Mouse (Mus musculus) lung, embryonic 15.5 days (tissue): Measurements from ENCODE around the gene Tmem210. TPM values are rescaled to one million over a fixed set of nuclear protein-coding genes. Genes with fewer than 3 reads are reported as not detected.
A peak's percentile ranks its signal among the peaks of the same experiment; 100 is the strongest.

Source experiments
- ATAC-seq: fragments of 200-750 bp; cut with Nextera tagmentation; 2 replicates; pipeline ENCODE4 v1.8.0; 2017; ENCODE audit warnings: moderate number of reproducible peaks, borderline replicate concordance; ENCODE audit not compliant: low FRiP score, low TSS enrichment; ENCODE audit errors: extremely low read depth
- H3K27ac ChIP-seq: fragments of 300-500 bp; sonication (generic); 2 replicates; pipeline ENCODE4 v1.5.1; 2015; ENCODE audit warnings: moderate library complexity, mild to moderate bottlenecking, inconsistent platforms
- H3K27me3 ChIP-seq: fragments of 300-500 bp; sonication (generic); 2 replicates; pipeline ENCODE4 v1.6.1; 2015; ENCODE audit warnings: inconsistent platforms
- H3K36me3 ChIP-seq: fragments of 300-500 bp; sonication (generic); 2 replicates; pipeline ENCODE4 v1.6.1; 2015; ENCODE audit warnings: inconsistent platforms
- H3K4me1 ChIP-seq: fragments of 300-500 bp; sonication (generic); 2 replicates; pipeline ENCODE4 v1.6.1; 2015; ENCODE audit warnings: inconsistent platforms
- H3K4me2 ChIP-seq: fragments of 300-500 bp; sonication (generic); 2 replicates; pipeline ENCODE4 v1.6.1; 2015; ENCODE audit warnings: inconsistent platforms, mild to moderate bottlenecking, moderate library complexity
- H3K4me3 ChIP-seq: fragments of 300-500 bp; sonication (generic); 2 replicates; pipeline ENCODE4 v1.5.1; 2015; ENCODE audit warnings: mild to moderate bottlenecking, inconsistent platforms
- H3K9ac ChIP-seq: fragments of 300-500 bp; sonication (generic); 2 replicates; pipeline ENCODE4 v1.6.1; 2015; ENCODE audit warnings: inconsistent platforms
- H3K9me3 ChIP-seq: fragments of 300-500 bp; sonication (generic); 2 replicates; pipeline ENCODE4 v1.6.1; 2016; ENCODE audit warnings: inconsistent platforms
- WGBS: fragments of 180-500 bp; shearing (Covaris S2); methylation state at CpG from one replicate; pipeline ENCODE4 v1.1.7; 2015; 5-methylcytosine and 5-hydroxymethylcytosine counted together
- polyA plus RNA-seq: library from polyadenylated mRNA; unstranded; fragments of >200 nt; fragmentation: Nextera tagmentation; extraction: Ambion mirVana; gene quantifications from 2 replicates; pipeline ENCODE4 v1.2.1, GENCODE M21; 2015

The Tmem210 gene
- polyA plus RNA-seq, 1 experiment from 2014 or later = not detected

DNA sequence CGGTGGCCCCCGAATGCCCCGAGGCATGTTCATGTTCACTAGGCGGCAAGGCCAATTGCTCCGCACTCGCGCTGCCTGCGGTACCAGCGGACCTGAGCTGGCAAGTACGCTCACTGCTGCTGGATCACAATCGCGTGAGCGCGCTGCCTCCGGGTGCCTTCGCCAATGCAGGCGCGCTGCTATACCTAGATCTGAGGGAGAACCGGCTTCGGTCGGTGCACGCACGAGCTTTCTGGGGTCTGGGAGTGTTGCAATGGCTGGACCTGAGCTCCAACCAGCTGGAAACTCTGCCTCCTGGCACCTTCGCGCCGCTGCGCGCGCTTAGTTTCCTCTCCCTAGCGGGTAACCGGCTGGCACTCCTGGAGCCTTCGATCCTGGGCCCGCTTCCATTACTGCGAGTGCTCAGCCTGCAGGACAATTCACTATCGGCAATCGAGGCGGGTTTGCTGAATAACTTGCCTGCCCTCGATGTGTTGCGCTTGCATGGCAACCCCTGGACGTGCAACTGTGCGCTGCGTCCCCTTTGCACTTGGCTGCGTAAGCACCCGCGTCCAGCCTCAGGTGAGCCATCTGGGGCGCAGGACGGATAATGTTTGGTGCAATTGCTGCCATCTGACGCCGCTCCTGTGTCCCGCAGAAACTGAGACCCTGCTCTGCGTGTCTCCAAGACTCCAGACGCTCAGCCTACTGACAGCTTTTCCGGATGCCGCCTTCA lies 2.3 kb downstream of the Tmem210 start:
- 2% methylated on average over 54 of the region's 54 CpGs for WGBS
- Histone ChIP-seq H3K27me3 (peaks cover 66% of the 10 kb centered on the region), H3K36me3 (peaks cover 5% of the 10 kb centered on the region), H3K9me3 (no peaks in the 10 kb centered on the region), H3K27ac (no peak overlapping the region), H3K4me3 (peak overlapping the region; percentile 35), H3K4me1 (peaks cover 52% of the 10 kb centered on the region), H3K9ac (no peak overlapping the region), H3K4me2 (peak overlapping the region; percentile 38)
- ATAC-seq = no peak

DNA sequence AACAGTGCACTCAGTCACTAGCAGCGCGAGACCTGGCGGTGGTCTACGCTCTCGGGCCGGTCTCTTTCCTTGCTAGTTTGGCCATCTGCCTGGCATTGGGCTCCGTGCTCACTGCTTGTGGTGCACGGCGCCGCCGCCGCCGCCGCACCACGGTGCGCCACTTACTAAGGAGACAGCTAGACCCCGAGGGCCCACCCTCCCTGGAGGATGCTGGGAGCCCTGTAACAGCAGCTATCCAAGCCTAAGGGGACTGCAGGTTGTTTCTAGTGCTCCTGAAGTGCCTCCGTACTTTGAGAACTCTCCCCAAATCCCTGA lies 2.8 kb downstream of the Tmem210 start:
- Histone ChIP-seq H3K9me3 (no peaks in the 10 kb centered on the region), H3K36me3 (peaks cover 3% of the 10 kb centered on the region; the same call in 1 of the 2 replicates), H3K4me1 (peaks cover 50% of the 10 kb centered on the region), H3K9ac (no peak overlapping the region), H3K4me3 (peak overlapping the region; percentile 35; the same call in 1 of the 2 replicates), H3K27me3 (peaks cover 71% of the 10 kb centered on the region), H3K4me2 (peak overlapping the region; percentile 38), H3K27ac (no peak overlapping the region)
- ATAC-seq = no peak
- 4% methylated on average over 18 of the region's 18 CpGs for WGBS

DNA sequence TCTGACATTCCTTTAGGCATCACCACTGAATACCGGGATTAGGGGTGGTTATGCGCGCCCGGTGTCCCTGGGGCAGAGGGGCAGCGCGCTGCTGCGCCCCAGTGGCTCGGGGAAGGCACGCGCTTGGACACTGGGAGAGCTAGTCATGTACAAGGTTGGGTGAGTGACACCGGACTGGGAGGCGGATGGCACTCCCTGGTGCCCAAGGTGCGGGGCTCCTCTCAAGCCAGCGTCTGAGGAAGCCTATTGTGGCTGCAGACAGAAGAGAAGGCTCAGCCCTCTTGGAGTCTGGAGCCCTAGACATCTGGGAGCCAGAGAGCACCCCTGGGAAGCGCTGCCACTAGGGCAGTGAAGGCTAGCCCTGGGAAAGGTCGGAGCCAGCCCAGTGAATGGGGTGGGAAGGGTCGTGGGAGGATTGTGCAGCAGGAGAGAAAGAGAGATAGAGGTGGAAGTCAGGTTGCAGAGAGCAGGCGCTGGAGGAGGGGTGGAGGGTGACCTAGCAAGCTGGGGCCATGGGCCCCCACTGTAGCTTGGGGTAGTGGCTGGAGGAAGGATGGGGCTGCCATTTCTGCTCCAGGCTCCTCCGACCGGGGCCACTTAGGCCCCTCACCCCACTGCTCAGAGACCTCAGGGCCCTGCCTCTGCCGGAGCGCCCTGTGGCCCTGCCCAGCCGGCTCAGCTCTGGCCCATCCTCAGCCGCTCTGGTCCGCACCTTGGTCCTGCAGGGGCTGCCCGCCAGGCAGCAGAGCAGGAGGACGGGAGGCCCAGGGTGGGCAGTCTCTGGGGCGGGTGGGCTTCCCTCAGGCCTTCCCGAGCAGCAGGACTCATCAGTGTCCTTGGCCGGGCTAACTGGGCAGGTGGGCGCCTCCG lies 3.5 kb downstream of the Tmem210 start:
- peaks cover 44% of the 10 kb centered on the region for H3K4me1 ChIP-seq
- 7% methylated on average over 32 of the region's 32 CpGs for WGBS

DNA sequence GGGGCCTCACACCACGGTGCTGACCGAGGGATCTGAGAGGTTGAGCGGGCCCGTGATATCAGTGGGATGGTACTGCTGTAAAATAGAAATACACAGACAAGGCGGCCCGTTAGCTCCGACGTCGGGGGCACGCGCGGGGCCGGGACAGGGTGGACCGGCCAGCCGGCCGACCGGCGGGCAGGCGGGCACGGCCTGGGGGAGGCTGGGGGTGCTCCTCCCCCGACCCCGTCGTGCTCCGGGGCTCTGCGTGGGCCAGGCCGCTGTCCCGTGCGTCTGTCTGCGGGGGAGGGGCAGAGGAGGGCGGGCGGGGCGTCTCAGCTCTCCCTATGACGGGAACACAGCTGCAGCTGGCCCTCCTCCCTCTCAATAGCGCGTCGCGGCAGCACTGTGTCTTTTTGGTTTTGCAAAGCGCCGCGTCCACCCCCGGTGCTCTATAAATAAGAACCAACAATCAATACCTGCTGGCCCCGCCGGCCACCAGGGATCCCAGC lies 4.2 kb downstream of the Tmem210 start:
- H3K9ac ChIP-seq = no peak overlapping the region
- ATAC-seq = peak; percentile 15; the same call in 1 of the 2 replicates
- 4% methylated on average over 40 of the region's 43 CpGs for whole genome bisulfite sequencing
- peaks cover 82% of the 10 kb centered on the region for H3K27me3 ChIP-seq
- peak overlapping the region; percentile 35 for H3K4me3 ChIP-seq
- peak overlapping the region; percentile 61 for H3K4me2 ChIP-seq
- no peaks in the 10 kb centered on the region for H3K9me3 ChIP-seq
- H3K36me3 ChIP-seq = no peaks in the 10 kb centered on the region
- H3K27ac ChIP-seq = no peak overlapping the region
- peaks cover 37% of the 10 kb centered on the region for H3K4me1 ChIP-seq

More for the DNA sequence above, 3.5 kb downstream of the Tmem210 start:
- no peak for ATAC-seq
- peaks cover 77% of the 10 kb centered on the region for H3K27me3 ChIP-seq
- H3K9ac ChIP-seq = no peak overlapping the region; the same call in 1 of the 2 replicates
- H3K9me3 ChIP-seq = no peaks in the 10 kb centered on the region
- peak overlapping the region; percentile 35; the same call in 1 of the 2 replicates for H3K4me3 ChIP-seq
- no peaks in the 10 kb centered on the region for H3K36me3 ChIP-seq
- no peak overlapping the region for H3K27ac ChIP-seq
- H3K4me2 ChIP-seq = peak overlapping the region; percentile 61

DNA sequence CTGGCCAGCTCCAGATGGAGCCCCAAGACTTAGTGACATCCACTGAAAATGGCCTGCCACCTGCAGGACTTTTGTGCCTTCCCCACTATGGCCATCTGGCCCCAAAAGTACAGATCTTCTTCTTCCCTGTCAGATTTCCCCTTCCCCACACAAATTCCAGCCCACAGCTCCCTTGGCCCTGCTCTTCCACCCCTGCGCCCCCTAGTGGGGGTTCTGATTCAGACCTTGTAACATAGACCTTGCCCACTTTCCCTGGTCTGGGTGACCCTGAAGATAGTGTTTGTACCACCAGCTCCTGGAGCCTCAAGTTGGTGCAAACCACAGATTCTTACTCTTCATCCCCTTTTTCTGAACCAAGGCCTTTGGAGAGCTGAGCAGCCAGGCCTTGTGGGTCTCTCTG lies 4.9 kb downstream of the Tmem210 start:
- Histone ChIP-seq H3K9ac (no peak overlapping the region), H3K36me3 (no peaks in the 10 kb centered on the region), H3K27me3 (peaks cover 86% of the 10 kb centered on the region), H3K4me3 (no peak overlapping the region), H3K27ac (no peak overlapping the region), H3K4me1 (peaks cover 29% of the 10 kb centered on the region), H3K9me3 (no peaks in the 10 kb centered on the region), H3K4me2 (peak overlapping the region; percentile 61)
- ATAC-seq = no peak
- 5% methylated on average over 1 of the region's 1 CpGs for WGBS

DNA sequence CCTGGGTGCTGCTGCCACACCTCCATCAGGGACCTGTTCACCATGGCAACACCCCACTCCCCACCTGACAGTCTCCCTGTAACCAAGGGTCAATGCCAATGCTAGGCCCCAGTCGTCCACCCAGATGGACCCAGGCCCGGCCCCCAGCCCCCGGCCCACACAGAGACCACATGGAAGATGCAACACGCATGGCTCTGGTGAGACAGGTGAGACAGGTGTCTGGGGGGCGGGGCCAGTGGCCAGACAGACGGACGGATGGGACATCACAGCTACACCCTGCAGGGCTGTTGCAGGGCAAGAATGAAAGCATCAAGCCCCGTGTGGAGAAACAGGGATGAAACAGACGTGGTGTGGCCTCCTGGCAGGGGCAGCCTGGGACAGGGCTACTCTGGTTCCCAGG lies 5.8 kb downstream of the Tmem210 start:
- no peaks in the 10 kb centered on the region for H3K9me3 ChIP-seq
- peaks cover 24% of the 10 kb centered on the region for H3K4me1 ChIP-seq
- no peak for ATAC-seq
- no peak overlapping the region for H3K4me3 ChIP-seq
- H3K9ac ChIP-seq = no peak overlapping the region
- H3K4me2 ChIP-seq = no peak overlapping the region
- H3K27ac ChIP-seq = no peak overlapping the region
- no peaks in the 10 kb centered on the region for H3K36me3 ChIP-seq
- peaks cover 77% of the 10 kb centered on the region for H3K27me3 ChIP-seq
- 72% methylated on average over 9 of the region's 9 CpGs for WGBS

DNA sequence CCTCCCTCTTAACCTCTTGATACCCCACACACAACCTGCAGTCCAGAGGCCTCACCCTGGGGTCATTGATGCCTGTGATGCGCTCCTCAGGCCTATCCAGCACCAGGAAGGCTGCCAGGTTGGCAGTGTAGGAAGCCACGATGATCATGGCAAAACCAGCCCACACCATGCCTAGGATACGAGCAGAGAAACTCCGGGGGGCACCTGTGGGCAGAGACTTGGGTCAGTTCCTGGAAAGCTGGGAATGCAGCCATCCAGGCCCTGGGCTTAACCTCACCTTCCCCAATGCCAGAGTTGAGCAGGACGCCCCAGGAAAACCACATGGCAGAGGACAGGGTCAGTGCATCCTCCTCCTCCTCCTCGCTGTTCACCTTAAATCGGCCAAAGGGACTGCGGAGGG lies 9.1 kb downstream of the Tmem210 start:
- WGBS = 70% methylated on average over 8 of the region's 8 CpGs
- Histone ChIP-seq H3K4me2 (no peak overlapping the region), H3K4me3 (no peak overlapping the region), H3K27ac (no peak overlapping the region), H3K27me3 (peaks cover 43% of the 10 kb centered on the region), H3K36me3 (no peaks in the 10 kb centered on the region), H3K4me1 (peaks cover 7% of the 10 kb centered on the region; the same call in 1 of the 2 replicates), H3K9me3 (no peaks in the 10 kb centered on the region), H3K9ac (no peak overlapping the region)
- ATAC-seq = no peak

DNA sequence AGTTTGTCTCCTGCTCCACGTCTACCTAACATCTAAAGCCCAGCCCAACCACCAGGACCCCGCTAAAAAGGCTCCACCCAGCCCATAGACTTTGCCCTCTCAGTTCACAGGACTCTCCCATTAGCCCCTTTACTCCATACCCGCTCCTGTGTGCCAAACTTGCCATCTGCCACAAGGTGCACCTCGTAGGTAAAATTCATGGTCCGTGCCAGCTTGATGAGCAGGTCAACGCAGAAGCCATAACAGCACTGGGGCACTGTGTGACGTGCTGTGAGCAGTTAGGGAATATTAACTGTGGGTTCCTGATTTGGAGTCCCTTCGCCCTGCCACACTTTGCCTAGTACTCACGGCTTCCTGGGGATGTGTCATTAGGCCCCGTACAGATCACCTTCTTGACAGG lies 10.1 kb downstream of the Tmem210 start:
- no peak overlapping the region for H3K4me2 ChIP-seq

DNA sequence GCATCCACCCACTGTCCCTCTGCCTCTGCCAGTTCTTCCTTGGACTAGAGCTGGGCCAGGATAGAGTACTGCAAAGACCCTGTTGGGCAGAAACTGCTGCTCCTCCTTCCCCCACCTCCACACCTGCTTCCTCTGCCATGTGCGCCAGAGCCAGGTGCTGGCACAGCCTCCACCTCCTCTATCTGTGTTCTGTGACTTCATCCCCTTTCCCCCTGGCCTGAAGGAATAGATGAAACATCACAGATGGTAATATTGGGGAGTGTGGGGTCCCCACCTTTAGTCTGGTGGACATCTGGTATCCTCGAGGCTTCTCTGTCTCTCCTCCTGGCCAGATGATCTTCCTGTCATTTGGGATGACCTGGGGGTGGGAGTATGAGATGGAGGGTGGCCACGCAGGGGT lies 15.5 kb downstream of the Tmem210 start:
- no peak overlapping the region for H3K4me3 ChIP-seq
- H3K36me3 ChIP-seq = no peaks in the 10 kb centered on the region
- H3K4me1 ChIP-seq = peaks cover 10% of the 10 kb centered on the region
- H3K9ac ChIP-seq = no peak overlapping the region
- WGBS = 63% methylated on average over 3 of the region's 3 CpGs
- H3K4me2 ChIP-seq = no peak overlapping the region
- H3K27ac ChIP-seq = no peak overlapping the region
- peak; percentile 12; the same call in 1 of the 2 replicates for ATAC-seq
- no peaks in the 10 kb centered on the region for H3K9me3 ChIP-seq
- peaks cover 43% of the 10 kb centered on the region for H3K27me3 ChIP-seq

More for the DNA sequence above, 10.1 kb downstream of the Tmem210 start:
- no peaks in the 10 kb centered on the region for H3K36me3 ChIP-seq
- no peaks in the 10 kb centered on the region for H3K9me3 ChIP-seq
- no peak overlapping the region for H3K4me3 ChIP-seq
- H3K27me3 ChIP-seq = peaks cover 38% of the 10 kb centered on the region
- no peak overlapping the region for H3K27ac ChIP-seq
- 73% methylated on average over 10 of the region's 10 CpGs for WGBS
- no peak for ATAC-seq
- H3K4me1 ChIP-seq = no peaks in the 10 kb centered on the region
- H3K9ac ChIP-seq = no peak overlapping the region

DNA sequence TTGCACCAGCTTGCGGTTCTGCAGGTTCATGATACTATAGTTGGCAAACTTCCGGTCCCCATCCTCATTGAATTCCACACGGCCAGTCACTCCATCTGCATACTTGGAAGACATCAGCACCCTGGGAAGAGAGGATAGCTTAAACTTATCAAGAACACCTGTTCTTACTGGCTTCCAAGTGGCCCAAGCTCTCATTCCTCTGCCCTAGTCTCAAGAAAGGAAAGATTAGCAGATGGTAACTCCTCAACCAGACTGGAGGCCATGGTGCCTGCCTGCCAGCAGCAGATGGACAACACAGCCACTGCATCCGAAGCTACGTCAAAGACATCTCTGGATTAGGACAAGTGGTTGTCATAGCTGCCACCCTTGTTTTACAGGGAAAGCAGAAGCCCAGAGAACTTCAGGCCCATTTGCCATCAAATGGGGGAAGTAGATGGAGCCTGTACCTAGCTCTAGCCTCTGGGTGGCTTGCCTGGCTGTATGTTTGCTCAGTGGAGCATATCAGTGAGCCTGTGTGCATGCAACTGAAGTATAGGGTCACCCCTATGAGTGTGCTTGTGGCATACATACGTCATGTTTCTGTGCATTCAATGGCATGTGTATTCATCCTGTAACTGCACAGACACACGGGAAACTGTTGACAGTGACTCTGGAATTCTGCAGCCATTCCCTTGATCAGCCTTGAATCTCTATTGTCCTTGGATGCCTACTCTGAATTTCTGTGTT lies 16.1 kb downstream of the Tmem210 start:
- Histone ChIP-seq H3K27me3 (peaks cover 50% of the 10 kb centered on the region), H3K4me3 (peak overlapping the region; percentile 44), H3K27ac (no peak overlapping the region), H3K9me3 (no peaks in the 10 kb centered on the region), H3K4me1 (peaks cover 10% of the 10 kb centered on the region), H3K36me3 (no peaks in the 10 kb centered on the region), H3K9ac (no peak overlapping the region), H3K4me2 (peak overlapping the region; percentile 79; the same call in 1 of the 2 replicates)
- no peak for ATAC-seq
- WGBS = 64% methylated on average over 7 of the region's 7 CpGs

DNA sequence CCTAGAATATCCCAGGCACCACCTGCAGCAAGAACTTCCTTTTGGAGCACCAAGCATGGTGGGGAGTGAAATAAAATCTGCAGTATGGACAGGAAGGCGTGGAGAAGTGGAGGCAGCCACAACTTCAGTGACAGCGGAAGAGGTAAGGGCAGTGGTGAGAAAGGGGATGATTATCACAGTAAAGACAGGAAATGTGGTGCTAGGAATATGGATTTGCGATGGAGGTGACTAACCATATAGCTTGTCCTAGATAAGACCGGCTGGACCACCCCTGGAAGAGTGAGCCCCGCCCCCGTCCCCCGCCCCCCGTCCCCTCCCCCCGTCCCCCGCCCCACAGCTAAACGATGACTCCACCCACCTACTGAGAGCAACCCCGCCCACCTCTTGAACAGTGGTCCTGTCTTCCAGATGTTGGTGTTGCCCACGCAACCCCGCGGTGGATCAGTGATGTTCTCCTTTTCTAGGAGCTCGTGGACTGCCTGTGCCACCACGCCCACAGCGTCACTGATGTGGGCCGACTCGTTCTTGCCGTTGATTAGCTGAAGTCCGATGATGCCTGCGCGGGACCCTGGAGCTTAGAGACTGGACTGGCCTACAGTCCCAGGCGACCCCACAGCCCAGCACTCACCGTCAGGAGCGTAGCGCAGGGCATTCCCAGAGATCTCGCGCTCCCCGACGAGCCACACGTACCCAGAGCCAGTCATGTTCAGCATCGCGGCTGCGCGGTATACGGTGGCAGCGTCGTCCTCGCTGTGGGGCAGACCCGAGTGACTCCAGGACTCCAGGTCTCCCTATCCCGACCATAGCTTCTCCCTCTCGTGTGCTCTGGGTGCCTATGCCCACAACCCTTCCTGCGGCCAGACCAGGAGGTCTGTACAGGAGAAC lies 17.0 kb downstream of the Tmem210 start:
- Histone ChIP-seq H3K27ac (no peak overlapping the region), H3K9me3 (no peaks in the 10 kb centered on the region), H3K4me1 (peaks cover 10% of the 10 kb centered on the region), H3K27me3 (peaks cover 57% of the 10 kb centered on the region), H3K4me2 (peak overlapping the region; percentile 79), H3K4me3 (peak overlapping the region; percentile 44), H3K9ac (peak overlapping the region; percentile 34; the same call in 1 of the 2 replicates), H3K36me3 (no peaks in the 10 kb centered on the region)
- WGBS = 3% methylated on average over 43 of the region's 45 CpGs
- peak; percentile 73 for ATAC-seq
